Mouse (Mus musculus) brain, embryonic 18.5 days (tissue): ENCODE measurements around the gene Anapc1.
"Not testable (repeated sequence)": the region's sequence is repeated elsewhere in the genome, so short reads cannot be mapped to it uniquely, and the experiment has no call there.

Source experiments
- DNase-seq: peaks from one replicate; pipeline ENCODE4 v3.0.0-alpha.2; 2012; ENCODE audit warnings: low read depth, low spot score

Gene Anapc1

DNA sequence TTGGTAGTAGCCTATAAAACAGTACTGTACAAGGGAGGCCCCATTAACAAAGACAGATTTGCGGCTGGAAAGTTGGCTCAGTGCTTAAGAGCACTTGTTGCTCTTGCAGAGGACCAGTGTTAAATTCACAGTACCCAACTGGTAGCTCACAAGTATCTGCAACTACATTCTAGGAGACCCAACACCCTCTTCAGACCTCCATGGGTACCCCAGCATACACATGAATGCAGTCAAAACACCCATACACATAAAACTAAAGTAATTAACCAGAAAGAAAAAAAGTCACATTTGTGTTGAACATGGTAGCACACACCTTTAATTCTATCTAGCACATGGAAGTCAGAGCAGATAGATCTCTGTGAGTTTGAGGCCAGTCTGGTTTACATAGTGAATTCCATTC is 9.9 kb upstream of the Anapc1 start:
- DNase-seq = no peak

DNA sequence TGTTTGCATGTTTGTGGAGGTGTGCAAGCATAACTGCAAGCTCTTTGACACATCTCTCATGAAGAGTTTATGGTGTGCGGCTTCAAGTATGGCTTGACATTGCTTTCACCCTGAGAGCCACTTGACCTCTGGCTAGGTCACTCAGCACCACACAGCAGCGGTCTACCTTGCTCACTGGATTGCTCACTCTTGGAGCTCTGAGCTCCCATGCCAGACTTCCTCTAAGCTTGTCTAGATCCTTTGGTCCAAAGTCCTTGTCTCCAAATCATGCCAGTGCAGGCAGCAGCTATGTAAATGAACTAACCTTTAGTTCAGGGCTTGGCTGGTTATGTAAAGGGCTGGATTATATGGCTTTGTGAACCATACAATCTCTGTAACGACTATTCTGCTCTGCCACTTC is 9.2 kb upstream of the Anapc1 start:
- no peak for DNase-seq

DNA sequence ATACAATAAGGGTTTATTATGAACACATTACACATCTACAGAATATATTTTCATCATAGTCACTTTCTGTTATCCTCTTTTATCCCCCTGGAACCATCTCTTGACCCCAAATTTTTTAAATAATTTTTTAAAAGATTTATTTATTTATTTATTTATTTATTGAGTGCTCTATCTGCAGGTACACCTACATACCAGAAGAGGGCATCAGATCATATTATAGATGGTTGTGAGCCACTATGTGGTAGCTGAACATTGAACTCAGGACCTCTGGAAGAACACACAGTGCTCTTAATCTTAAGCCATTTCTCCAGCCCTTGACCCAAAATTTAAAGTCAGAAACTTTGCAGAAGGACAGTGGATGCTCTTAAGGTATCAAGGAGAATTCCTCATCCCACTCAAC is 7.4 kb upstream of the Anapc1 start:
- no peak for DNase-seq

DNA sequence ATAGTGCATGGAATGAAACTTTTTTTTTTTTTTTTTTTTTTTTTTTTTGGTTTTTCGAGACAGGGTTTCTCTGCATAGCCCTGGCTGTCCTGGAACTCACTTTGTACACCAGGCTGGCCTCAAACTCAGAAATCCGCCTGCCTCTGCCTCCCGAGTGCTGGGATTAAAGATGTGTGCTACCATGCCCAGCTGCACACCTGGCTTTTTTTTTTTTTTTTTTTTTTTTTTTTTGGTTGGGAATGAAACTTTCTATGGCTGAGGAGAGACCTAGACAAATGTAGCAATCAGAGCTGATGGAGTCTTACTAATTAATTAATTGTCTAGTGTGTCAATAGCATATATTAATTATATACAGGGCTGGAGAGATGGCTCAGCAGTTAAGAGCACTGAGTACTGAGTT is 6.6 kb upstream of the Anapc1 start:
- DNase-seq = not testable (repeated sequence)

DNA sequence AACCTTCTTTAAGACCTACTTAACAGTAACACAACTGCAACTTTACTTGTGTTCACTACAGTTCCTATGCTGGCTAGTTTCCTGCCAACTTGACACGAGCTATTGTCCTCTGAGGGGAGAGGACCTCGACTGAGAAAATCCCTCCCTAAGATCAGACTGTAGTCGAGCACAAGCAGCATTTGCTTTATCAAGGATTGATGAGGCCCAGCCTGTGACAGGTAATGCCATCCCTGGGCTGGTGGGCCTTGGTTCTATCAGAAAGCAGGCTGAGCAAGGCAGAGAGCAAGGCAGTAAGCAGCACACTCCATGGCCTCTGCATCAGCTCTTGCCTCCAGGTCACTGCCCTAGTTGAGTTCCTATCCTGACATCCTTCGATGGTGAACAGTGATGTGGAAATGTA is 6.0 kb upstream of the Anapc1 start:
- no peak for DNase-seq

DNA sequence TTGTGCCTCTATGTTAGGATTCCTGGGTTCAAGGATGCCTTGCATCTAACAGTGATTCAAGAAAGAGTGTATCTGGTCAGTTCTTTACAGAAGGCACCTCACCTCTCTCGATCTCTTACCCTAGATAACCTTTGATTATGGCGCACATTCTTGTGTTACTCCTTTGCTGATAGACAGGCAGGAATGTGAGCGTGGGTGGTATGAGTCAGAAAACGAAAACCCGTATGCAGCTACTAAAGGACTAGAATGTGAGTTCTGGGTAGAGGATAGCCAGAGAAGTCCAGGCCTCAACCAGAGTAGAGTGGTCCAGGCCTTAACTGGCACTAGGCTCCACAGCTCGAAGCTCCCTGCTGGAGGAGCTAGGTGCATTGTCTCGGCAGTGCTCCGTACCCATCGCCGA is 5.6 kb upstream of the Anapc1 start:
- no peak for DNase-seq

DNA sequence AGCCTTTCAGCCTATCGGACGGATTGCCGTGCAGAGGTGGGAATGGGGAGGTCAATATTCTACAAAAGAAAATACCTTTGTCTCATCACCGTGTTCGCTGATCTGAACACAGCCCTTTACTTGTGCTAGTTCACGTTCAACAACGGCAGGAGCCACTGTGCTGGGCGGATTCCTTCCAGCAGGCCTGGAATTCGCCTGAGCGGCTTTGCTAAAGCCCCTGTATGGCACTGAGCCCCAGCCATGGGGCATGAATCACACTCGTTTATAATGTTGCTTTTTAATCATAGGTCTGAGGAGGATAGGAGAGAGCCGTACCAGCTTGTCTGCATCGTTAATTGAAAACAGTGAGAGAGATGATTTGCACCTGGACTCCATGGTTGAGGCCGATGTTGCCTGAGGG is 5.1 kb upstream of the Anapc1 start:
- DNase-seq = no peak

DNA sequence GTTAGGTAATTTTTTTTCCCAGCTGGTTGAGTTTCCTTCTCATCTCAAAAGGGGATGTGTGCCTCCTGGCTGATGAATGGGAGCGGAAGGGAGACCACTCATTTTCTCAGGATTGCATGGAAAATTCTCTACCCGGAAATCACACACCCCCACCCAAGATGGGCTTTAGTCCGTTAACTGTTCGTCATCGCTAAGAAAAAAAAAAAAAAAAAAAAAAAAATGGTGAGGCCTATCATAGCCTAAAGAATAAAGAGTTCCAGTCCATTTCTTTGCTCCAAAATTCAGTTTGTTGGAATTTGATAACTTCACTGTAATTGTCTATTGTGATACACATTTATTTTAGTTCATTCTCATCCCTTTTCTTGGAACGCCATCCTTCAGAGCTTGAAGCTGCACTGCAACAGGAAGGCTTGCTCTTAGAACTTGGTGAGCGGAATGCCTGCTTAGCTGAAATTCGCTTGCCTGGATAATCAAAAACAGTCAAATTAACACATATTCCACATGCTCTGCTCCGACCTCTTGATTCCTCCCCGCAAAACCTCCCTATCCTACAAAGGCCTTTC is 448 bp upstream of the Anapc1 start:
- no peak for DNase-seq

DNA sequence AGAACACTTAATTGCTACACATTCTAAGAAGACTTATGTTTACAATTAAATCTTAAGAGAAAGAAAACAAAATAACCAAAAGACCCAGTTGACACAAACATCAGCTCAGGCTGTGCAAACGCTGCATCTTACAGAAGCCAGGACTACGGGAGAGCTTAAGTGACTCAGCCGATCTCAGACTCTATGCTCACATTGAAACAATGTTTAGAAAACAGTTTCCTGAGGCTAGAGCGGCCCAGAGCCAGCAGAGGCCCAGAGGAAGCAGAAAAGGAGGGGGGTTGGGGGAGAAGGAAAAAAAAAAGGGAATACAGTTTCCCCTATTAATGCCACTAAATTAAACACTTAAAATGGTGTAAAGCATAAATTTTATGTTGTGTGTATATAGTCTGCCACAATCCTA is 6.5 kb downstream of the Anapc1 start:
- DNase-seq = no peak

DNA sequence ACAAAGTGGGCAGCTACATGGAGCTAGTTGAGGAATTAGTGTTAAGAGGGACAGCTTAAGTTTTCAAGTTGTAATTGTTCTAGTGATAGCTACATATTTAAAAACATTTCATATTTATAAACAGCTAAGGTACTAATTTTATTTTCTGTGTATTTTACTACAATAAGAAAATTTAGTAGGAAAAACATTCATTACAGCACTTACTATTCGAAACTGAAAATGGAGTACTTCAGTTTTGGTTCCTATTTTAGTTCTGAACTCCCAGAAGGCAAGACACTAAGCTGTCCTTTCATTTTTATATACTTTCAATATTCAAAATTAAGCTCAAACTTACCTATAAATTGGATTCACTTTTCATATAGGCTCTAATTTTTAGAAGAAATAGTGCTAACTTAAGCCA is 66.6 kb downstream of the Anapc1 start:
- no peak for DNase-seq

DNA sequence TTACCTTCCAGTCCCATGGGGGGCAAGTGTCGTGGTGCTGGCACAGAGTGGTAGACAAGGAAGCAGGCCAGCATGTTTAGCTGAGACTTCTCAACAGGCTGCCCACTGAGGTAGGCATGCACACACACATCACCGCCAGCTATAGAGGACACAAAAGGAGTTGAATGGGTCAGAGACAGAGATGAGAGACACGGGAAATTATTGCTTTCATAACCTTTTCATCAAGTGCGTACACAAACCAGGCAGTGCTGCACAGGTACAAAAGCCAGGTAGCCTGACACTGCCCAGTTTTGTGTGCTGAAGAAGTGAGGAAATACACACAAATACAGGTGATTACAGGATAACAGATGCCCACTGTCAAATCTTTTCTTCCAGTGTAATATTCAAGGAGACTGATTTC is 71.8 kb downstream of the Anapc1 start:
- DNase-seq = no peak

DNA sequence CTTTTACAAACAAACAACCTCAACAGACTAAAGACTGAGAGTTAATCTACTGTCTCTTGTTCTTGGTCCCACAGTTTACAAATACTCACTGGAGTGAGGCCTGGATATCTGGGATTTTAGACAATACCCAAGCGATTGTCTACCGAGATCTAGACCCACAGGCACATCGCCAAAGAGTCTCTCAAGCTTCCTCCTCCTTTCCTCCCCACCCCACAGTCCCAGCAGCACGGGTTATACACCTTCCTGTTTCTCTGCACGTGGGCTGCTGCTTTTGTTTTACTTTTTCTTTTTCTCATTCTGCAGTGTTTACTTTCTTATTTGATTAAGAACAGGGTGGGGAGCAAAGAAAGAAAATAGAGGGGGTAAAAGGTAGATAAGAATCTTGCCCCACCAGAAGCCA is 73.8 kb downstream of the Anapc1 start:
- DNase-seq = no peak

DNA sequence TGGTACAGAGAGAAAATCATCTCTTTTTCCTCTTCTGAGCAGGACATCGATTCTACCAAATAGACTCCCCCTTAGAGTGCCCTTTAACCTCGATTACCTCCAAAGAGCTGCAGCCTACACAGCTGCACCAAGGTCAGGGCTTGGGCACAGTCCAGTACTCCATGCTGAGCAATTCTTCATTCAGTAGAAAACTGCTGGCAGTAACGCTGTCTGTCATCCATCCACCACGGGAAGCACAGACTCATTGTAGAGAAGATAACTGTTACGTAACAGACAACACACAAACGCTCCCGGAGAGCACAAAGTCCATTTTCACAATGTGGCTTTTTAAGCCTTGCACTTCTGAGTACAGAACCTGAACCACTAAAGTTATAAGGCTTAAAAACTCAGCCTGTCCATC is 74.9 kb downstream of the Anapc1 start:
- DNase-seq = no peak

DNA sequence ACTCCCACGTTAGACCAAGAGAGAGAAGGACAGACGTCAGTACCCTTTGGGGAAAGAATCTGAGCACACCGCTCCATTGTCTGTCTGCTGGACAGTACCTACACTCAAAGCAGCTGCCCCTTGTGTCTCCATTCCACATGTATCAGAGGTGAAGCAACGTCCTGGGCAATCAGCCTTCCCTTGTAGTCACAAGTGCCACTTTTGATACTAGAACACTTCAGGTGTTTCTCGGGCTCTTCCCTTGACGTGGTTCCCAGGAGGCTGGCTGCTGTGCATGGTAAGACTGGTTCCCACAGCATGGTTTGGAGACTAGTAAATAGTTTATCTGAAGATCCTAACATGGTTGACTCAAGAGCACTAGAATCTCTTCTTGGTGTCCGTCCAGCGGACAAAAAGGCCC is 76.0 kb downstream of the Anapc1 start:
- DNase-seq = no peak

DNA sequence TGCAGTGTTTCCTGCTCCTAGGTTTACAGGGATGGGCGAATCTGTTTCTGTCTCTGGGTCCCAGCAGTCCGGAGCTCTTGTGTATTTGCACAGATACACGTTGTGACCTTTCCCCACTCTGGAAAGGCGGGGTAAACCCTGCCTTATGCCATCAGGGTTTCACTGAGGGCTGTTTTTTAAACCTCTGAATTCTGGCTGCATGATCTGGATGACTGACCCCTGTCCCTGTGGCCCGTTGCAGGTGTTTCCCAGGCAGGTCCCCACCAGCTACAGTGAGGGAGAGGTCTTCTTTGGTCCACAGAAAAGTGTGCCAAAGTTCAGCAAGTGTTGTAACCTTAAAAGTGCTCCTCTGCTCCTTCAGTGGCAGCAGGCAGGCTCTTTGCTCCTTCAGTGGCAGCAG is 77.9 kb downstream of the Anapc1 start:
- no peak for DNase-seq

DNA sequence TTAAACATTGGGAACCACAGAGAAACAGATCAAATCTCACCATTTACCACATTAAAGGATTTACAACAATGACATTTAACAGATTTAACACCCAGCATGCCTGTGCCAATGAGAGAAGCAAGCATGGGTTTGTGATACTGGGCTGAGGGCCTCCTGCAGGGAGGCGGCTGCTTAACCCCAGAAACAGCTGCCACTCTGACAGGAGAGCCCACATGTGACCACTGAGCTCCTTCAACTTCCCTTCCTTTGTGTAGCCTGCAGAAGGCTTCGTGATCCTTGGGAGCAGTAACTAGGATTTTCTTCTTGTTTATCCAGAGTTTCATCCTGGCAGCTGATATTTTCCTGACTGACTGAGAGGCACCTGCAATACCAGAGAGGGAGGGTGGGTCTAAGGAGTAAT is 85.7 kb downstream of the Anapc1 start:
- DNase-seq = no peak

DNA sequence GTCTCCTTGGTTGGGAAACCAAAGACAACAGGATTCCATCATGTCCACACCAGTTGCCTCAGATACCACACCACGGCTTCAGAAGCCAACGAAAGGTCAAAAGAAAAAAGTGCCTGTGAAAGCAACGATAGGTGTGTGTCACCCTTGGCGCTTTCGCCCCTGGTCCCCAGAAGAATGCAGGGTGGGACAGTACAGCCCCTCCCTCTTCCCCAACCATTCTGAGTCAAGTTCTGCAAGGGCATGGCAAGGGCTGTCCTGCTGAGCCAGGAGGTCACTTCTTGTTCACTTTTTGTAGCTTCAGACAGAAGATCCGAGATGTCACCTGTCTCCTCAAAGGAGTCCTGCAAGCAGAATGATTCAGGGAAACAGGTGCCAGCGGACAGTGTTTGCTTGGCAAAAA is 94.9 kb downstream of the Anapc1 start:
- no peak for DNase-seq

DNA sequence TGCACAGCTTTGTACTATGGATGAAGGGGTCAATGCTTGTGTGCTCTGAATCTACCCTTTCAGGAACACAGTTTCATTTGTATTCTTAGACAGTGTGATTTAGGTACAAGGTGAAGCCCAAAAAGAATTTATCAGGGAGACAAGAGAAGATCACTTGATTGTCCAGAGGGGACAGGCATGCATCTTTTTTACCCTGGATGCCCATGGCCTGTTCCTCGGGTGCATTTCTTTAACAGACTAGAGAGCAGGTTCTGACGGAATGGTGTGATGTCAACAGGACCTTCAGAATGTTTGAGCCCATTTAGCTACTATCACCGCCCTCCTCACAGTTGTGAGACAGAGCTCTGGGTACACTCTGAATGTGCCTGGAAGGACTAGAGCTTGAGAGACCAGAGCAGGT is 96.3 kb downstream of the Anapc1 start, which contains the start of gene Spdye4c:
TSS of gene Spdye4c (plus strand) at position 301 of the 400 bp plus-strand sequence.
- no peak for DNase-seq

DNA sequence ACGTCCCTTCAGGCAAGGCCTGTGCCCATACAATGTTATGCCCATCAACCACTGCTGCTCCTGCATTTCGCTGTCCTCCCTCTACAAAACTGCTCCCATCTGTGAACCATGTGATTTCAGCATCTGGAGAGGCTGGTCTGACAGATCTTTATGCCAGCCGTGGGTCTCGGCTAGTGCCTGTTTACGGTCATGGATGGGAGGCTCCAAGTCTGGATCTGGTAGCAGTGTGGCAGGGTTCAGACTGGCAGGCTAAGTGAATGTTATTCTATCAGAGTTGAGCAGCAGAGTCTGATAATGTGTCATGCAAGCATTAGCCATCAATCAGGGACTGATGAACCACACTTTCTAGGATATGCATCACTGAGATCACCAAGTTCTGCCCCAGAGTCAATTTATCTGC is 104.3 kb downstream of the Anapc1 start:
- DNase-seq = no peak

DNA sequence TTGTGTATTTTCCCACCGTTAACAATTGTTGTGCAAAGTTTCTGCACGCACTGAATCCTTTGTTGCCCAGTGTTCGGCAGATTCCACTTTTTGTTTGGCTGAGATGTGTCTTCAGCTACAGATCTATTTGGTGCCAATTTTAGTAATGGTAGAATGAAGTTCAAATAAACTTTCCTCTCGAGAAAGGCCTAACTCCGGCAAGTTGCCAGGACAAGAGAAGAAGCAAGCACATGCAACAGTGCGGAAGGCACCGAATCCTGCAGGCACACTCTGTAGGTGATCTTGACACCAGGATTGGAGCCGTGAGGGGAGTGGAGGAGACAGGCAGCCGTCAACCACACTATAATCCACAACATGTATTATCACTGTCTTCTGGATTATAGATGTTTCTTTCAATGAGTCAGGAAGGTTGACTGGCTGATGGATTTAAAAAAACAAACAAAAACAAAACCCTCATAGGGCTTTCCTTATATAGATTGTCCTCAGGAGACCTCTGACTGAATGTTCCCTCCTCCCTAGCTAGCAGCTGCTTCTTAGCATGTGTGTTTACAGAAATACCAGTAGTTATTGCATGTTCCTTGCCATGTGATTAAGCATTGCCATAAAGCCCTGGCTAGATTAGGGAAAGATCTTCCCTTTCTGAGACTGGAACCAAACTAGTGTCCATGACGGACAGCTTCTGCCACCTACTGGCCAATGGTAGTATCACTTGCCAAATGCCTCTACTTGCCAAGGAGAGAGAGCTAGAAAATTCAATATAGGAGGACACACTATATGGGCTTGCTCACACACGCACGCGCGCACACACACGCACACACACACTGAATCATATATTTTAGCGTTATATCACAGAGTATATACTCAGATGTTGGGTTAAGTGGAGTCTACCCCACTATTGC is 114.2 kb downstream of the Anapc1 start:
- DNase-seq = peak; percentile 51

DNA sequence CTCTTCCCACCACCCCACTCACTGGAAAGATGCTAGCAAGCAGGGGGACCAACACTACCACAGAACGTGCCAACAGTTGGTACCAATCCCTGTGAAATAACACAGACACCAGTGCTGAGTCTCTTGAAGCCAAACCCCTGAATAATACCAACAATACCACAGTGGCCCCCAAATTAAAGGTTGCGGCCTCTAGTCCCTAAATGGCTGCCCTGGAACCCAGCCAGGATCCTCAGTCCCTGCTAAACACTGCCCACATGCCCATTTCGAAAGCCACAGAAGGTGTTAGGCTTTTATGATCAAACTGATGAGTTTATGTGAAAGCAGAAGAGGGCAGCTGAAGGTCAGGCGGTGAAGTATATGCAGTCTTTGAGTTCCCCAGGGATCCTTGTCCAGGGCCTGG is 116.2 kb downstream of the Anapc1 start:
- no peak for DNase-seq

DNA sequence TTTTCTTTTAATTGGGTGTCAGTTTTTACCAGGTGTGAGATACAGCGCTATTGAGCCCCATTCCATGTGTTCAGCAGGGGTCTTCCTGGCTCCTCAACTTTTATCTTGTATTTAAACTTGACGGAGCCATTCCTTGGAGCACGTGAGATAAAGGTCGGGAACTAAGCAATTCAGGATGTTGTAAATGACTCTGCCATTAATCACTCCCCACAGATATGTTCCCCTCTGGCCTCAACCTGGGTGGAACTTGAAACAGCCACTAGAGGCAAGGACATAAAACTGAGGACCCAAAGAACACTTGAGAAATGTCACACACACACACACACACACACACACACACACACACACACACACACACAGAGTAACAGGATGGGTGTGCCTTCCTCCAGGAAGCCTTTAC is 118.7 kb downstream of the Anapc1 start:
- no peak for DNase-seq

DNA sequence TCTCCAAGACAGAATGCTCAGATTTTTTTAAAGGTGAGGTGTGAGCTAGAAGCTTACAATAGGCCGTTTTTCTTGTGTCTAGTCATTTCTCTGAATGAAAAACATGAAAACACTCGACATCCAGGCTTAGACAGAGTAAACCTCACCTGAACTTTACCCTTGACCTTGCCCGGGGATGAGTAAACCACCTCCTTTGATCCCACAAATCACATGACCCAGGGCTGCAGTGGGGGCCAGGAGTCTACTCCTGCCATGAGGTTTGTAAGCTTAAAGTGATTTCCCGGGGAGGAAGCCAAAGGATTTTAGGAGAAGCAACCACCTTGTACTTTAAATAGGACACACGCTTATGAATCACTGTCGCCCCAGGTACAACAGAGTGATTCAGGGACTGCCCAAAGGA is 119.2 kb downstream of the Anapc1 start:
- DNase-seq = no peak
